Mouse (Mus musculus) heart, postnatal 4 days (tissue): ENCODE measurements around the gene Fmr1. TPM values are rescaled to one million over a fixed set of nuclear protein-coding genes. Genes with fewer than 3 reads are reported as not detected.
"Not testable (repeated sequence)": the region's sequence is repeated elsewhere in the genome, so short reads cannot be mapped to it uniquely, and the experiment has no call there.

ENCODE experiments used
- DNase-seq: peaks from one replicate; pipeline ENCODE4 v3.0.0; 2021
- total RNA-seq, 2 experiments: library from RNA; stranded (reverse); gene quantifications; 2 replicates each; pipeline ENCODE4 v1.2.3; 2021

Gene Fmr1
- total RNA-seq: 10 to 100 TPM; 39.5 to 39.9 TPM

DNA sequence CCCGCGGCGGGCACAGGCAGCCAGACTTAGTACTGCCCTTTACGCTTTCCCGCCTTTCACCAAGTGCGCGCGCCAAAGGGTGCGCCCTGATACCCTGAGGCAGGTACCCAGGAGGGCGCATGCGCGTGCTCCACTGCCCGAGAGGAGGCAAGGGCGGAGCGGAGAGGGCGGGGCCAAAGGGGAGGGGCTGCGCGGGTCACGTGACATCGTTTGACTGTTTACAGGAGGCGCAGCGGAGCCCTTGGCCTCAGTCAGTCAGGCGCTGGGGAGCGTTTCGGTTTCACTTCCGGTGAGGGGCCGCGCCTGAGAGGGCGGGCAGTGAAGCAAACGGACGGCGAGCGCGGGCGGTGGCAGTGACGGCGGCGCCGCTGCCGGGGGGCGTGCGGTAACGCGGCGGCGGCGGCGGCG, at the start of gene Fmr1:
Fmr1 (plus strand) TSS at position 209 of the 408 bp plus-strand sequence.
- peak; percentile 98 for DNase-seq

GRCm38 (mm10) chrX:68641603-68642002, 36.7 kb upstream of the Fmr1 start:
- DNase-seq: no peak

DNA sequence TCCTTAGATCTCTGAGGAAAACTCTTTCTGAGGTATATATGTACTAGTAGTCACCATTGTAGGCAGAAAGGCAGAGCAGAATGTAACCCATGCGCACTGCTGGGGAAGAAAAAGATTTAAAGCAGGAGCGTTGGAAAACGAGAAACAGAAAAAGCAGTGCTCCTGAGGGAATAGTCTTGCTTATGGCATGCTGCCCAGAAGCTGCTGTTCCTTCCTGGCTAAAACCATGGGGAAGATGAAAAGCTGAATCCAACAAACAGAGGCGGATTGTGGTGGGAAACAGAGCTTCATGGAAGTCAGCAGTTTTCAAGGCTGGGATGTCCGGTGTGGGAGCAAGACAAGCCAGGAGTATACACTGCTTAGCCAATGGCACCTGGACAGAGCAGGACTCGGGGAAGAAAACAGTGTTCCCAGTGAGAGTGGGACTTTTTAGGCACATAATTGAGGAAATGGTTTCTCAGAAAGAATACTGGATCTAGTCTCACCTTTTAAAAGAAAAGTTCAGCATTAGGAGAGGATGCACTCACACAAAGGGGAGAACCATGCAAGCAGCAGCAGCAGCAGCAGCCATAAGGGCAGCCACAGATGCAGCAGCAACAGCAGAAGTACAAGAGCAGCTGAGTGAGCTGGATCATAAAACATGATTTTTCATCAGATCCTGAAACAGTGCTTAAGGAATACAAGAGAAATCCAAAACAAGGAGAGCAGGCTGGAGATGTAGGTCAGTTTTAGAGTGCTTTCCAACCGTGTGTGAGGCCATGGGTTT, 33.0 kb upstream of the Fmr1 start:
- DNase-seq: peak; percentile 35

DNA sequence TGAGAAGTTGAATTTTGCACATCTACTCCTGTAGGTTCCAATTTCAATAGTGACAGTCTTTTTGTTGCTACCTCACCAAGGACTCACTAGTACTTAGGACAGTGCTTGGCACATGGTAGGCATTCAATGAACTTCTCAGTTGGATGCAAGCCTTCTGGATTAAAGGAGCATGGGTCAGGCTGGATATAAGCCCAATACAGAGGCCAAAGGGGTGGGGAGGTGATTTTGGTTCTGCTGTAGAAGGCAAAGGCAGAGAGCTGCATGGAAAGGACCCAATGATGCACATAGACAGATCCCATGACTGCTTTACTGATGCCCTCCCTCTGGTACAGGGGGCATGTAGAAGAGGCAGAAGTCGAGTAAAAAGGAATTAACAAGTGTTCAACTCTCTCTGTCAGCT, 833 bp upstream of the Fmr1 start:
- no peak for DNase-seq

GRCm38 (mm10) chrX:68678815-68679486, 610 bp downstream of the Fmr1 start:
- DNase-seq: peak; percentile 32

DNA sequence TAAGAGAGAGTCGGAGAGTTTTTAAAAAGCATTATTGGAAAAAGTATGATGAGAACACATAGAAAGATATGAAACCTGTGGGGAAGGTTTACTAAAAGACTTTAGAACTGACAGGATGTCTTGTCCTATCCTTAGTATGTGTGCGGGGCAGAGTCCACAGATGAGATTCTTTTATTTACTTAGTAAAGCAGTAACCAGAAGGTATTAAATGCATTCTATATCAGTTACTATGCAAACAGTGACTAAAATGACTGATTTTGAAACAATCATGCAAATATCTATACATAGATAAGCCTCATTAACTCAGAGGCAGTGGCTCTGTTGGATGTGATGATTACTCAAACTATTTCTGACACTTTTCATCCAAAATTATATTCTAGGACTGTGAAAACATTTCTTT, 6.4 kb downstream of the Fmr1 start:
- DNase-seq: no peak

- DNase-seq: not testable (repeated sequence)
Measured at GRCm38 (mm10) chrX:68691936-68692335, 13.6 kb downstream of the Fmr1 start.

GRCm38 (mm10) chrX:68736902-68737301, 58.6 kb downstream of the Fmr1 start:
- no peak for DNase-seq

GRCm38 (mm10) chrX:68740088-68740487, 61.7 kb downstream of the Fmr1 start:
- DNase-seq: no peak

DNA sequence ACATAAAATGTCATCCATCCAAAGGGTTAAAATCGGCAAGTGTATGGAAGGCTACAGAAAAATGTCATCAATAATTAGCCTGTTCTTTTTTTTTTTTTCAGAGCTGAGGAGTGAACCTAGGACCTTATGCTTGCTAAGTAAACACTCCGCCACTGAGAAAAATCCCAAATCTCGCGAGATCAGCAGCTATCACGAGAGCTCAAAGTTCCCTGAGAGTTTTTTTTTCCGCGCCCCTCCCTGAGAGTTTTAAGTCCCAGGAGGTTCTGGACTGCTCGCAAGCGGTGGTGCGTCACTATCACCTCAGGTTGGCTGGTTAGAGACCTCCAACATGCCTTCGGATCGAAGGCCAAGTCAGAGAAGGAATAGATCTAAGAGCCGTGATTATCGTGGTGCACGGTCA, 83.3 kb downstream of the Fmr1 start, which contains the start of gene Fmr1nb:
Fmr1nb (plus strand) TSS at position 234 of the 400 bp plus-strand sequence.
- no peak for DNase-seq

Other genes with a start within 250 kb of the Fmr1 start
- 1 to 10 TPM in 1 of 2 experiments, under 1 TPM in 1; 0.54 to 3.8 TPM for gene Fmr1nb, start 83.3 kb downstream of the Fmr1 start, total RNA-seq
- 1 to 10 TPM; 2.7 to 3.4 TPM for gene Gm14698, start 142.6 kb downstream of the Fmr1 start, total RNA-seq
- gene Gm6812, start 214.5 kb downstream of the Fmr1 start, total RNA-seq: not detected